Mouse (Mus musculus): Measurements from ENCODE around the gene Nr1i3. TPM values are rescaled to one million over a fixed set of nuclear protein-coding genes. Genes with fewer than 3 reads are reported as not detected.

Nr1i3 gene
- total RNA-seq, 2 experiments from 2014 or later = 0.20 to 0.25 TPM

DNA sequence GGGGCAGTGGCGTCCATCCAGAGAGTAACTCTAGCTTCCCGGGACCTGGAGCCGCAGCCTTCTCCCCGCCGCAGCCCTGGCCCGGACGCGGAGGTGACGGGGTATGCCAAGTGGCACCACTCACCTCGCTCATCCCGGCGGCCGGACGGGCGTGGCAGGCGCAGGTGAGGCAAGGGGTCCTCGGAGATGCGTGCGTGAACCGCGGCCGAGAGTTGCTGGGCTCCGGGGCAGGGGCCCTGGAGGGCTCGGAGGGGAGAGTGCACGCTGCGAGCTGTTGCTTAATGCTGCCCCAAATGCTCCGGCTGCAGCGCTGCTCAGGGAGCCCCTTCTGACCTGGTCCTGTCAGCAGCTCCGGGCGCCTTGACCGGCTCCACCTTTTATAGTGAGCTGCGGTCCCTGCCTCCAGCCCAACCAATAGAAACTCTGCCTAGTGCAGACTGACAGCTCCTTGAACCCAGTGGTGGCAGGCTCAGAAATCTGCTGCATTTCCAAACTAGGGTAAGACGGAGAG is 17.8 kb upstream of the Nr1i3 start, which contains the start of gene Pcp4l1:
TSS of gene Pcp4l1 (minus strand) at position 382 of the 511 bp plus-strand sequence.
- DNase-seq = peak; percentile 20 to 22

DNA sequence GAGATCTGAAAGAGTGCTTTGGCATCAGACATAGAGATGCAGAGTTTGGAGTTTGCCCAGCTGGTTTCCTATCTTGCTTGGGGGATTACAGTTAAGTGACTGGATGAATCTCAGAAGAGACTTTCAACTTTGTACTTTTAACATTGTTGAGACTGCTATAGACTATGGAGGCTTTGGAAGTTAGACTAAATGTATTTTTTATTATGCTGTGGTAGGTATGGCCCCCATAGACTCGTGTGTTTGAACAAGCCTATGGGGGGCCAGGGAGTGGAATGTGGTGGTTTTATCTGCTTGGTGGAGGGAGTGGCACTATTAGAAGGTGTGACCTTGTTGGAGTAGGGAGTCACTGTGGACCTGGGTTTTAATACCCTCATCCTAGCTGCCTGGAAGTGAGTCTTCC is 14.2 kb upstream of the Nr1i3 start:
- no peak for DNase-seq

DNA sequence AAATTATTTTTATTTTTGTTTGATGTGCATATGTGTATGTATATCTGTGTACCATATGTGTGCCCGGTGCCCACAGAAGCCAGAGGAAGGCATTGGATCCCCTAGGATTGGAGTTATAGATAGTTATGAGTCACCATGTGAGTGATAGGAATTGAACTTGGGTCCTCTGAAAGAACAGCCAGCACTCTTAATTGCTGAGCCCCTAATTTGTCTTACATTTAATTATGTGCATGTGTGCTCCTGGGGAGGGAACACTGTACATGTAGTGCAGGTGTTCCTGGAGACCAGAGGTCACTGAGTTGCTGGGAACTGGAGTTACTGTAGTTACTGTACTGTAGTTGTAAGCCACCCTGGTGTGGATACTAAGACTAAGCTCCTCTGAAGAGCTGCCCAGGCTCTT is 13.0 kb upstream of the Nr1i3 start:
- DNase-seq = no peak

DNA sequence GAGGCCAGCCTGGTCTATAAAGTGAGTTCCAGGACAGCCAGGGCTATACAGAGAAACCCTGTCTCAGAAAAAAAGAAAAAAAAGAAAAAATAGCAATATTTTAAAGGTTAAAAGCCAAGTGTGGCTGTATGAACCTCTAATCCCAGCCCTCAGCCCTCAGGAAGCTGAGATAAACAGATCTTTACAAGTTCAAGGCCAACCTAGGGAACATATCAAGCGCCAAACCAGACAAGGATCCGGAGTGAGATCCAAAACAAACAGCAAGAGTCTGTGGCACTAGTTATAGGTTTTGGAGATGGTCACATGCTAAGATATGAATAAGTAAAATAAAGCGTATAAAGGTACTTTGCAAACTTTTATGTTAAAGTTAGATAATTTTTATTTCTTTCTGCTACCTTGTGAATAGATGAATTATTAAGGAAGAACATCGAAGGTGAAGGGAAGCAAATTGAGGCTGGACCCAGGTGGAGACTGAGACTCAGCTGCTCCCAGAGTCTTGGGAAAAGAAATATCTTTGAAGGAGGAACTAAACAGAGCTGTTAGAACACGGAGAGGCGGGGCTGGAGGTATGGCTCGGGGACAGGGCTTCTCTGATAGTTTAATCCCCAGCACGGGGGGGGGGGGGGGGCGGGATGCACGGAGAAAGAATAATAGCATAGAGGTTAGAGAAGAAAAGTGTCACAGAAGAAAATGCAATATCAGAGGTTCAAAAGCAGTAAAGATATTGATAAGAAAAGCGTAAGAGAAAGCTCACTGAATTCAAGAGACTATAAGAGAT is 10.1 kb upstream of the Nr1i3 start:
- DNase-seq = no peak

DNA sequence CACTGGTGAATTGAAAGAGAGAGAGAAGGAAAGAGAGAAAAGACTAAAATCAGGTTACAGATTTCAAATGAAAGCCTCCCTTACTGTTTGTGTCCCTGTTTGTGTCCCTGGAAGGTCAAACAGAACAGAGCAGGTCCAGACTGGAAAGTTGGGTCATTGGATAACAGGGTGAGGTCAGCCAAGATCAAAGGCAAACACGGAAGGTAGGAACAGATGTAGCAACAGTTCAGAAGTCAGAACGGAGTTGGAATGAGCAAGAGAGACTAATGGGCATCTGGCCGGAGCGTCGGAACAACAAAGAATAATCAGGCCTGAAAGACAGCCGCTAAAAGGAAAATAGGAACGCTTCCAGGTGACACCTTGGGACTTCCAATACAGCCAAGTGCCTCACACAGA is 9.5 kb upstream of the Nr1i3 start:
- no peak for DNase-seq

DNA sequence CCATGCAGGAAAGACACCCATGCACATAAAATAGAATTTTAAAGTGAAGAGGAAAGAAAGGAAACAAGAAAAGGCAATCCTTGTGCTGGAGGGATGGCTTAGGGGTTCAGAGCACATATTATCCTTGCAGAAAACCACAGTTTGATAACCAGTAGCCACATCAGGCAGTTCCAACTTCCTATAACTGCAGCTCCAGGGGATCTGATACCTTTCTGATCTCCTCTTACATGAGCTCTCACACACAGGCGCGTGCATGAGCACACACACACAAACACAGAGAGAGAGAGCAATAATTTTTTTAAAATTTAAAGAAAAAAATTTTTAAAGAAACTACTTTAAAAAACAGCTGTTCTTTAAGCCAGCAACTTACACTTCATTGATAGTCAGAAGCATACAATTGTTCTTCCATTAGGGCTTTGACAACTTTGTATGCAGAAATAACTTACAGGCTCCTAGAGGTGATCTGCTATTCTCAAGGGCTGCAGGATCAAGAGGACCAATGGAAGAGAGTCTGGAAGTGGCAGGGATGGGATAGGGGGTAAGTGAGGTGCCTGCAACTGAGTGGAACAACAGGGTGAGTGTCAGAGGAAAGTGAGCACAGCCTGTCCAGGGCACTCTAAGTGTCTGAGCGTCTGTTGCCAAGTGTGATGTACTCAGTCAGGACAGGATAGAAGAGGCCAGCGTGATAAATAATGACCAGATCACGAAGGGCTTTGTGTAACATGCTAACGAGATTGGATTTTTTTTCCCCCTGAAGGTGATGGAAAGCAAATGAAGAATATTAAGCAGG is 7.9 kb upstream of the Nr1i3 start:
- DNase-seq = no peak

DNA sequence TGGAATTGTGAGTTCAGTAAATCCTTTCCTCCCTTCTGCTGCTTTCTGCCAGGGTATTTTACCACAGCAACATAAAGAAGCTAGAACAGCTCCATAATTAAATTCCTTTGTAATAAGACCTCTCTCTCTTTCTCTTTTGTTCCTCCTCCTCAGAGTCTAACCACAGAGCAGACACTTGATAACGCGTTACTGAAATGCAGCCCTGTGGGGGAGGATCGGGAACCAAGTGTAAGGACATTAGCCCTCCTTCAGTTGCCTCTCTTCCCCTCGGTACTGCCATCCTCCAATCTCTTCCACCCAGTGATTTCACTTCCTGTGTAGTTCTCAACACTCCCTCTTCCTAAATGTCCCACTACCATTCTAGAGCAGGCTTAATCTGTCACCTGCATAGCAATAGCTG is 4.4 kb upstream of the Nr1i3 start:
- no peak for DNase-seq

DNA sequence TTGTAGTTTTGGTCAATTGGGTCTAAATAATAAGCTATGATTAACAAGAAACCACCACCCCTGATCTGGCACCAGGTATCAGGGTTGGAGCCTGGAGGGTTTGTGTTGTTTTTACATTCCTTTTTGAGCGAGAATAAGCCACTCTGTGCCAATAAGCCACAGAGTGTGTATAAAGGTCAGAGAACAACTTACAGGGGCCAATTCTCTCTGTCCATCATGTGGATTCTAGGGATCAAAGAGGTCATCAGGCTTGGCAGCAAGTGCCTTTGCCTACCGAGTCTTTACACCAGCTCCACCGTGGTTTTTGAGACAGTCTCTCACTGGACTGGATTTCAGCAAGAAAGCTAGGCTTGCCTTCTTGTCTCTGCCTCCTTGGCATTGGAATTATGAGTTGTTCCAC is 916 bp upstream of the Nr1i3 start:
- DNase-seq = no peak

DNA sequence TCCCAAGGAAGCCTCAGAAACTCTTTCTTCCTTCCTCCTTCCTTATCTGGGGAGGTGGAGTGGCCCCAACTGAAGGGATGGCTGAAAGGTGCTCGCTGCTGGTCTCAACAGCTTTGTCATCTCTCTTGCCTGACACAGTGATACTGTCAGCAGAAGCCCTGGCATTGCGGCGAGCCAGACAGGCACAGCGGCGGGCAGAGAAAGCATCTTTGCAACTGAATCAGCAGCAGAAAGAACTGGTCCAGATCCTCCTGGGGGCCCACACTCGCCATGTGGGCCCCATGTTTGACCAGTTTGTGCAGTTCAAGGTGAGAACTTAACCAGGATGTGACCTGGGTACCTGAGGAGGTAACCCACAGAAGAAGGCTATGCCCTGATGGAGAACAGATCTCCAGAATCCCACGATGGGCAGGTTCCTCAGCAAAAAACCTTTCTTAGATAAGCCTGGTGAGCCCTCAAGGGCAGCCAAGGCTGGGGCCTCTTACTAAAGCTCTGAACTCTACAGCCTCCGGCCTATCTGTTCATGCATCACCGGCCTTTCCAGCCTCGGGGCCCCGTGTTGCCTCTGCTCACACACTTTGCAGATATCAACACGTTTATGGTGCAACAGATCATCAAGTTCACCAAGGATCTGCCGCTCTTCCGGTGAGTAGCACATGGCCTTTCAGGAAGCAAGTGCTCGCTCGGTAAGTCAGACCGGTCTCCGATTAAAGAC is 2.6 kb downstream of the Nr1i3 start:
- DNase-seq = no peak

DNA sequence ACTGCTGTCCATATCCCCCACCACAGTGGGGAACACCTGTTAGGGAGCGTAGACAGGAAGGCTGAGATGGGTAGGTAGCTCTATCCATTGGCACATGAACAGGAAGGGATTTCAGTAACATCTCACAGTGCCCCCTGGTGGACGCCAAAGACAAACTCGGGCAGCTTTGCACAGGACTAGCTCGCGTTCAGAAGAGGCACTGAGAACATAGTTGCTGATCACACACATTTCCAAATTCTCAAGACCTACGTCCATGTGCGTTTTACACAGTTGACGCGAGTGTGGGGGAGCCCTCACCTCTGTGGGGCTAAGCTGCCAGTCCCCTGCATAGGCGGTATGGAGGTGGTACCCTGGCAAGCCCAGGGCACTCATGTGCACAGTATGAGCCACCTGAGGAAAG is 7.1 kb downstream of the Nr1i3 start:
- DNase-seq = peak; percentile 83 to 84

DNA sequence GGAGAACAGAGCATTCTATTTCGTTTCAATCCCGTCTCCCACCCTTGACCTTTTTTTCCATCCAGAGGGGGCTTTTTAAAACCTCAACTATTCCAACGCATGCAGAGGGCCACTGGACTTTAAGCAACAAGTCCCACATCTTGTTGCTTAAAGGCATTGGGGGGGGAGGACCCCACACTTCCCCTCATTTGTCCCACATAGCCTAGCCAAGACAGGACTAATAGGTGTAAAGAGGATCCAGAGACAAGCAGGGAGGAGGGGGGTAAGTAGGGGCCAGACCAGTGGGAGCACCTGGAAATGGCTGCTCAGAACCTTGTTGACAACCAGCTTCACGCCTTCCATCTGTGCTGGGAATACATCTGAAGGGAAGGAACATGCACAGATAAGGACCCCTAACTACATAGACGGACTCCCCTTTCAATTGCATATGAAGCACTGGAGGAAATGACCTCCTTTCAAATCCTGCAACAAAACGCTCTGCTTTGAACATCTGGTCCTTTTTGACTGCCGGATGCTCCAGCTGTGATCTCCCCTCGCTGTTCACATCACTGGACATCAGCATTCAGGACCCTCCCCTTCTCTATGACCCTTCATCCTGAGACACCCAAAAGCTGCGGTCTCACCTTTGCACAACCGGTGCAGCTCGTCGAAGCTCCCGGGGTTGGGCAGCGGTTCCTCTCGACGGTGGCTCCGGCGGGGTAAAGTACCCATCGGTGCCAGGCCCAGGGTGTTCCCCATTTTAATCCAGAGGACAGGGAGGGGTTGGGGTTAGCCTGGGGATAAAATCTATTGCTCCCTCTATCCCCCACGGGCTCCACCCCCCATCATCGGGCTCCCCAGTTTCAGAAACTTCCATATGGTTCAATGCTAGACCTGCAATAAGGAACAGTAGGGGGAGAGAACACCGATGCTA is 7.8 kb downstream of the Nr1i3 start:
- DNase-seq = no peak

DNA sequence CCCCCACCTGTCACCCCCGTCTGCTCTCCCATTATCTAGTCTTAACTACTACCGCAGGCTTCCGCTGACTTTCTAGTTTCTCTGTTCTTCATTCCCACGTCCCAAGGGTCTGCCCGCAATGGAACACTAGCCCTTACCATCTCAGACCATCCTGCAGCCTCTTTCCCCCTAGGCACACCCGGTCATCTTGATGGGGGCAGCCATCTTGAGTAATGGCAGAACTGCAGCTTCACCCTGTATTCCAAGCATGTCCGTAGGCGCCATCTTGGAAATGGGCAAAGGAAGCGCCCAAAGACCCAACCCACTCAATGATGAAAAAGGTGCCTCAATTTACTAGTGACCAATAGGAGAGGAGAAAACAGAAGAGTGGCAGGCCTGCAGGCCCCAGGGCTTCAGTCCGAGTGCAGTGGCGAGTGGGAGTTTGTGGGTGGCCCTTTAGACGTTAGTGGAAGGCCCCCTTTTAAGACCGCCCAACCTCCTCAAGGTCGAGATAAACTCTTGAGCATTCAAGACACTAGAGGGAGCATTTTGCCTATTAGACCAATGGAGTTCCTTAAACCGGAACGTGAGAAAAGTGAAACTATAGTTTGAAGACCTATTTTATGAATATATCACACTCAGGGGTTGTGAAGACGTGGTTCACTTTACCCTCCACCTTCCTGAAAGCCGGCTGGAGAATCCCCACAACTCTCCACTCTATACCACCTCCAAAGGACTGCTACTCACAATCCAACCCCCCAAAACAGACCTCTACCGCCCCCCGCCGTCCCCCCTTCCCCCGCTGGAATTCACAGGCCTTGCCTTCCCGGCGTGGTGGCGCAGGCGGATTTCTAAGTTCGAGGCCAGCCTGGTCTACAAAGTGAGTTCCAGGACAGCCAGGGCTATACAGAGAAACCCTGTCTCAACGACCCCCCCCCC is 8.7 kb downstream of the Nr1i3 start, which contains the start of gene Tomm40l:
TSS of gene Tomm40l (minus strand) at position 277 of the 918 bp plus-strand sequence.
- peak; percentile 92 to 94 for DNase-seq

DNA sequence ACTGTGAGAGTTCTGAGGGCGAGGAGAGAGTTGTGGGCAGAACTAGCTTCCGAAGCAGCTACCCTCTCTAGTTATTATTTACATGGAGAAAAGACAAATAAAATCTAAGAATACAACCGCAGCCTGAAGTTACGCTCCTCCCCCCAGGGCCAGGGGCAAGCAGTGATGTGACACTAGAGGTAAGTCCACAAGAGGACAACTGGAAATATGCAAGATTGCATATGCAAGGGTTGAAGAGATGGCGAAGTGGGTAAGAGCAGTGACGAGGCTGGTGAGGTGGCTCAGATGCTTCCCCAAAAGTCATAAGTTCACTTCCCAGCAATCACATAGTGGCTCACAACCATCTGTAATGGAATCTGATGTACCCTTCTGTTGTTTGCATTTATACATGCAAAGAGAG is 9.4 kb downstream of the Nr1i3 start:
- DNase-seq = no peak

DNA sequence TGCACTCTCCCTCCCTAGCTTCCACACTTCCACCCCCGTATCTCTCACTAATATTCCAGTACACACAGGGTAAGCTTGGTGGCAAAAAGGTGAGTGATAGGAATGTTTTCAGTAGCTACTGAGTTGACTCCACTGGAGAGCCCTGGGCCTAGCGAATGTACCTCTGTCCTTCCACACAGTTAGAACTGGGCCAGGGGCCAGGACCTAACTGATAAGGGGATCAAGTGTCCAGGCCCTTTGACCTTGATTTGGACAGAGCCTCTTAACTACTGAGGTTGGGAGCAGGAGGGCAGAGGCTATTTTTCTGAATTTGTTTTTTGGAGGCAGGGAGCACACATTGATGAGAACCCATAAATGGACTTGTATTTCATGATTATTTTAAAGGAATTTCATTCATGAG is 10.0 kb downstream of the Nr1i3 start:
- no peak for DNase-seq

DNA sequence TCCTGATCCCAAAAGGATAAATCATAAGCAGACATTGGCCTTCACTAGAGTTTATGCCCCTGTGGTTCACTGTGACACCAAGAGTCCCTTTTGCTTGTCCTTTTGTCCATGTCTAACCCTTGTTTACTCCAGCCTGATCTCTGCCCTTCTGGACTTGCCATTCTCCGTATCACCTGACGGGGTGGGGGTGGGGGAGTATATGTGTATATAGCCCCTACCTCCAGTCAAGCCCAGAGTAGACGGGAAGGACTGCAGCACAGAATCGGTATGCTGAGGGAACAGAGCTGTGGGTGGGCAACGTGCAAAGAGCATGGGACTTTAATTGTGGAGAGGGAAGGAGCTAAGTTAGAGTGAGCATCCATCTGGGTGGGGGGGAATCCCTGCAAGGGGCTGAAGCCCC is 11.1 kb downstream of the Nr1i3 start, which contains the start of gene Apoa2:
TSS of gene Apoa2 (plus strand) at position 198 of the 400 bp plus-strand sequence.
- no peak for DNase-seq

DNA sequence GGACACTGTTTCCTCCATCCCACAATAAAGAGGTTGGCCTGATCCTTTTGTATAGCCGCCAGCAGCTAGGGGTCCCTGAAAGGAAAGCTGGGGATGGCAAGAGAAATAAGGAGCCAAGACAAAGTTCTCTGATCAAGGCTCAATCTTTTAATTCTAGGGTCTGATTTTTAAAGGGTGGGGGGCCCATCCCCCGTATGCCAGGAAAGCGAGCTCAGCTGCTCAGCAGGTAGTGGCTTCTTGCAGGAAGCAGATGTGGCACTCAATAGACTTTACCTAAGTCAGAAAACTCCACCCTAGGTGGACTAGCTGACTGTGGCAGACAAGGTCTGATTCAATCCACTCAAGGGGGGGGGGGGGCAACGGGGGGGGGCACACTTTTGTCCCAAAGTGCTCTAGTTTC is 13.0 kb downstream of the Nr1i3 start:
- no peak for DNase-seq

DNA sequence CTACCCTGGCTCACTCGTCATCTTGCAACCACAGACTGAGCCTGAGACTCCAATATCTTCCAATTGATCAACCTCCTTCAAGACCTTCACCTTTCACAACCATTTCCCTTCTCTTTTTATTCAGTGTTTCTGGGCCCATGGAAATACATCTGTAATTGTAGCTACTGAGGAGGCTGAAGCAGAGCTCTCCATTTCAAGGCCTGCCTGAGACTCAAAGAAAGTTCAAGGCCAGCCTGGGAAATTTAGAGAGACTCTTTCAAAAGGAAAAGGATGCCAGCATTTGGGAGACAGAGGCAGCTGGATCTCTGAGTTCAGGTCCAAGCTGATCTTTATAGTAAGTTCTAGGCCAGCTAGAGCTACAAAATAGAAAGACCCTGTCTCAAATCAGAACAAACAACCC is 14.1 kb downstream of the Nr1i3 start:
- no peak for DNase-seq

DNA sequence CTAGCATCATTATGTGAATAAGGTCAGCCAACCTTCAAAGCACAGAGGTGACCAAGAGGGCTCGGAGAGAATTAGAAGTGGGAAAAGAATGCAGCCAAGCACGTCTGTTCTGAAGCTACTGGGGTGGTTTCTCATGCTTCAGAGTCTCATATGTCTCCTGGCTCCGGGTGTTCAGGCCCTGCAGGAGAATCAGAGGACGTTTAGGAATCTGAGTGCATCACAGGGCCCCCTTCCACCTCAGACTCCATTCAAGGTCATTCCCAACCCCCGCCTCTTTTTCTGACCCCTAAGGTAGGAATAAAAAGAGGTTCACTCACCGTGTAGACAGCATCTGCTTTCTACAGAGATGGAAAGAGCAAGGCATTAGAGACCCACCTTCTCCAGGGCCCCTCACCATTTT is 16.0 kb downstream of the Nr1i3 start:
- no peak for DNase-seq

DNA sequence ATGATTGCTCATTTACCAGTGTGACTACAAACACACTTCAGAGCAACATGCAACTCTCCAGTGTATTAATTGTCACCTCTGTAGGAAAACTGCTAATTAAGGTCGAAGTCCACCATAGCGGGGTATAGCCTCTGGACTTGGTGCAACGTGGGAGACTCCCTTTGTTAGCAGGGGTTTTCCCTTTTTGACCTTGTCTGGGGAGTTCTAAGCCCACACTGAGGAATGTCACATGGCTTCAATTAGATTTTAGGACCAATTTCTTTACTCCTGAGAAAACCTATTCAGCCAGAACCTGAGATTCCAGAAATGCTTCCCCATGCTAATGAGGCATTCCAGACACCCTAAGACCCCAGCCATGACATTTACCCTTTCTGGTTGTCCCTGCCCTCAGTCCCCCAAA is 16.4 kb downstream of the Nr1i3 start:
- DNase-seq = no peak

DNA sequence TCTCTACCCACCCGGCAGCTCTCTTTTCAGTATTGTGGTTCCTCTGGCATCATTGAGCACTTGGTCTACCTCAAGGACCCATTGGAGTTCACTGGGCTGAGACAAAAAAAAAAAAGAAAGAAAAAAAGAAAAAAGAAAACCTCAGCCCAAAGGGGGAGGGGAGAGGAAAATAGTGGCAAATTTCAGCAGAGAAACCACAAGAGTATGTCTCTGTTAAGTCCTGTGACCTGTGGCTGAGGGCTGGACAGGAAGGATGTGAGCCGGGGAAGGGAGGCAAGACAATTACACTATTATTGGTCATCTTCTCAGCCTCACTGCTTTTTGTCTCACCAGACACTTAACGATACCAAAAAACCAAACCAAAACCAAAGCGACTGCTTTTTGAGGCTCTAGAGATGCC is 18.1 kb downstream of the Nr1i3 start:
- no peak for DNase-seq

DNA sequence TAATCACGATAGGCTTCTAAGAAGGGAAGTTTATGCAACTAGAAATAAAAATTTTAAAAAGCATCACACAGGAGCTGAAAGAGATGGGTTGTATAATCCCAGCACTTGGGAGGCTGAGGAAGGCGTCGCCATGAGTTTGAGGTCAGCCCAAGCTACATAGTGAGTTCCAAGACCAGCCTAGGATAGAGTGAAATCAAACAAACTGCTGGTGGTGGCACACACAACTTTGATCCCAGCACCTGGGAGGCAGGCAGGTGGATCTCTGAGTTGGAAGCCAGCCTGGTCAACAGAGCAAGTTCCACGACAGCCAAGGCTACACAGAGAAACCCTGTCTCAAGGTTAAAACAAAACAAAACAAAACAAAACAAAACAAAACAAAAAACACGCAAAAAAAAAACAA is 18.6 kb downstream of the Nr1i3 start:
- no peak for DNase-seq

All from layer of hippocampus, postnatal 36 days (tissue).